ENCODE assay signal across 1 mouse cellular context in genomic region chr11:117780582-117781111, GRCm38 (mm10).
TF ChIP-seq lines count a peak whose summit lies in the region.

No protein-coding gene starts in this region.

TF ChIP-seq in MEL, 35 proteins besides CTCF, POLR2A, EP300 and RAD21 (continued from another document):
- TF ChIP-seq JUND (IDR thresholded peaks at IDR 0.05; ENCODE audit: low read depth, low read length) (no peak), TBP (IDR thresholded peaks at IDR 0.05; ENCODE audit: low read depth, low read length) (peak; percentile 47; the same call in 1 of the 2 replicates), SIN3A (IDR thresholded peaks at IDR 0.05; ENCODE audit: low read length) (peak; percentile 94), GABPA (IDR thresholded peaks at IDR 0.05; ENCODE audit: low read depth, low read length) (no peak), UBTF (IDR thresholded peaks at IDR 0.05; ENCODE audit: borderline replicate concordance, insufficient read depth, low read depth, low read length) (no peak), CHD1 (IDR thresholded peaks at IDR 0.05; ENCODE audit: low read depth, low read length) (no peak), ETS1 (IDR thresholded peaks at IDR 0.05; ENCODE audit: low read depth, low read length) (peak; percentile 80), USF1 (IDR thresholded peaks at IDR 0.05; ENCODE audit: low read depth, low read length) (peak; percentile 99), CHD2 (IDR thresholded peaks at IDR 0.05; ENCODE audit: low read length) (no peak), SMC3 (IDR thresholded peaks at IDR 0.05; ENCODE audit: low read depth, low read length) (no peak), E2F4 (IDR thresholded peaks at IDR 0.05; ENCODE audit: borderline replicate concordance, low read depth, low read length) (no peak), POLR2AphosphoS2 (IDR thresholded peaks at IDR 0.05; ENCODE audit: low read length) (no peak; the same call in 1 of the 2 replicates), BHLHE40 (IDR thresholded peaks at IDR 0.05; ENCODE audit: borderline replicate concordance, low read depth, low read length) (peak; percentile 86; the same call in 1 of the 2 replicates), NELFE (IDR thresholded peaks at IDR 0.05; ENCODE audit: low read depth, low read length) (peak; percentile 47), ZMIZ1 (IDR thresholded peaks at IDR 0.05; ENCODE audit: low read depth, low read length) (no peak; the same call in none of the 2 replicates), HCFC1 (IDR thresholded peaks at IDR 0.05; ENCODE audit: low read depth, low read length) (peak; percentile 38; the same call in 1 of the 2 replicates), MXI1 (IDR thresholded peaks at IDR 0.05; ENCODE audit: low read depth, low read length) (peak; percentile 99), MYB (IDR thresholded peaks at IDR 0.05; ENCODE audit: low read depth, low read length) (0 out of 2 replicates have a peak, but pooled peaks have one; percentile 42), ZKSCAN1 (IDR thresholded peaks at IDR 0.05; ENCODE audit: low read depth, low read length) (no peak), GATA1 (IDR thresholded peaks at IDR 0.05; ENCODE audit: low read depth, low read length) (peak; percentile 85), MYC (IDR thresholded peaks at IDR 0.05; ENCODE audit: low read depth, low read length) (peak; percentile 59), ELF1 (IDR thresholded peaks at IDR 0.05; ENCODE audit: low read depth, low read length) (no peak), POLR2AphosphoS5 (IDR thresholded peaks at IDR 0.05; ENCODE audit: borderline replicate concordance, low read depth, low read length) (no peak), RCOR1 (IDR thresholded peaks at IDR 0.05; ENCODE audit: low read depth, low read length) (no peak), TAL1 (IDR thresholded peaks at IDR 0.05; ENCODE audit: low read length) (peak; percentile 65), USF2 (IDR thresholded peaks at IDR 0.05; ENCODE audit: borderline replicate concordance in 1 of 2, insufficient read depth in 1 of 2, low read depth in 1 of 2, low read length in 2 of 2) (peak; percentile 95 to 97), ZC3H11A (IDR thresholded peaks at IDR 0.05; ENCODE audit: low read depth, low read length) (no peak), MAX (IDR thresholded peaks at IDR 0.05; ENCODE audit: low read length) (peak; percentile 99), MEF2A (IDR thresholded peaks at IDR 0.05; ENCODE audit: extremely low read depth, insufficient replicate concordance, low read depth, low read length, poor library complexity, severe bottlenecking) (no peak), ZNF384 (IDR thresholded peaks at IDR 0.05; ENCODE audit: low read depth, low read length) (no peak), MAZ (IDR thresholded peaks at IDR 0.05; ENCODE audit: low read depth, low read length) (0 out of 2 replicates have a peak, but pooled peaks have one; percentile 19), MAFK (IDR thresholded peaks at IDR 0.05; ENCODE audit: borderline replicate concordance, low read depth, low read length) (no peak)
